In genomic region chr11:96789990-96790389, GRCm38 (mm10) we compare ENCODE assay signal across 8 mouse cellular contexts. TPM values are rescaled to one million over a fixed set of nuclear protein-coding genes. Genes with fewer than 3 reads are reported as not detected.
DNase-seq lines count a peak whose midpoint lies in the region; ATAC-seq and TF ChIP-seq lines count a peak whose summit lies in the region.

No protein-coding gene starts in this region.

- H3K4me2 ChIP-seq in kidney, embryonic 15.5 days: peak overlapping the region; percentile 79
- H3K4me2 ChIP-seq in hindbrain, embryonic 13.5 days: peak overlapping the region; percentile 94
- peak overlapping the region; percentile 83 for H3K4me2 ChIP-seq in midbrain, embryonic 15.5 days

- no peak for TF ChIP-seq POLR2A in bone marrow, adult 2 months (IDR thresholded peaks at IDR 0.05; ENCODE audit: borderline replicate concordance, control insufficient read depth, low read depth, low read length)

- peaks cover 41% of the 10 kb centered on the region for H3K4me1 ChIP-seq in kidney, embryonic 15.5 days
- no peaks in the 10 kb centered on the region for H3K4me1 ChIP-seq in bone marrow, adult 2 months (ENCODE audit: control insufficient read depth, insufficient read depth, low read length)
- H3K4me1 ChIP-seq in hindbrain, embryonic 13.5 days (replicated peaks): peaks cover 47% of the 10 kb centered on the region
- H3K4me1 ChIP-seq in midbrain, embryonic 15.5 days: peaks cover 43% of the 10 kb centered on the region

- DNase-seq in kidney, adult 9 months: no peak
- no peak for DNase-seq in left cerebral cortex, adult 11 months (ENCODE audit: low spot score)
- no peak for DNase-seq in layer of hippocampus, postnatal 10 days (ENCODE audit: low spot score in 2 of 2)
- DNase-seq in spleen, adult 18-20 months: no peak

- no peak for TF ChIP-seq CTCF in bone marrow, adult 2 months (IDR thresholded peaks at IDR 0.05; ENCODE audit: control insufficient read depth, insufficient read depth, low read length)

- no peaks in the 10 kb centered on the region for H3K27me3 ChIP-seq in kidney, embryonic 15.5 days
- no peaks in the 10 kb centered on the region for H3K27me3 ChIP-seq in hindbrain, embryonic 13.5 days
- H3K27me3 ChIP-seq in midbrain, embryonic 15.5 days (replicated peaks): no peaks in the 10 kb centered on the region

- peak overlapping the region; percentile 99 for H3K27ac ChIP-seq in kidney, embryonic 15.5 days
- H3K27ac ChIP-seq in bone marrow, adult 2 months (ENCODE audit: control insufficient read depth, insufficient read depth, low read depth, low read length, poor library complexity): no peak overlapping the region
- H3K27ac ChIP-seq in hindbrain, embryonic 13.5 days: no peak overlapping the region
- H3K27ac ChIP-seq in midbrain, embryonic 15.5 days: no peak overlapping the region

- H3K9ac ChIP-seq in kidney, embryonic 15.5 days: peak overlapping the region; percentile 94
- peak overlapping the region; percentile 91 for H3K9ac ChIP-seq in hindbrain, embryonic 13.5 days
- peak overlapping the region; percentile 91 for H3K9ac ChIP-seq in midbrain, embryonic 15.5 days

- peaks cover 14% of the 10 kb centered on the region for H3K36me3 ChIP-seq in kidney, embryonic 15.5 days
- H3K36me3 ChIP-seq in hindbrain, embryonic 13.5 days: no peaks in the 10 kb centered on the region
- no peaks in the 10 kb centered on the region for H3K36me3 ChIP-seq in midbrain, embryonic 15.5 days (replicated peaks)

- ATAC-seq in kidney, embryonic 15.5 days (replicated peaks; ENCODE audit: low FRiP score): no peak
- no peak for ATAC-seq in hindbrain, embryonic 13.5 days (ENCODE audit: low FRiP score)
- no peak for ATAC-seq in midbrain, embryonic 15.5 days (replicated peaks)

- peak overlapping the region; percentile 97 for H3K4me3 ChIP-seq in kidney, embryonic 15.5 days (replicated peaks)
- peak overlapping the region; percentile 94 for H3K4me3 ChIP-seq in bone marrow, adult 2 months (replicated peaks; ENCODE audit: control insufficient read depth, low read depth, low read length)
- H3K4me3 ChIP-seq in hindbrain, embryonic 13.5 days: peak overlapping the region; percentile 93
- H3K4me3 ChIP-seq in midbrain, embryonic 15.5 days: peak overlapping the region; percentile 98

- WGBS in kidney, embryonic 15.5 days: 5% methylated on average over 5 of the region's 5 CpGs
- 13% methylated on average over 5 of the region's 5 CpGs for WGBS in bone marrow, adult 2 months
- 8% methylated on average over 5 of the region's 5 CpGs for WGBS in hindbrain, embryonic 13.5 days
- WGBS in midbrain, embryonic 15.5 days: 5% methylated on average over 5 of the region's 5 CpGs

- H3K9me3 ChIP-seq in kidney, embryonic 15.5 days (replicated peaks): no peaks in the 10 kb centered on the region
- no peaks in the 10 kb centered on the region for H3K9me3 ChIP-seq in hindbrain, embryonic 13.5 days
- no peaks in the 10 kb centered on the region for H3K9me3 ChIP-seq in midbrain, embryonic 15.5 days

RNA-seq across cellular contexts. Expression of gene Cbx1, which starts 1.1 kb away (rescaled TPM):
- 136 and 154 TPM in 2 replicates for polyA plus RNA-seq in kidney, embryonic 15.5 days (2015; fragmentation: Nextera tagmentation; extraction: Ambion mirVana)
- 43.1 and 60.2 TPM in 2 replicates for polyA plus RNA-seq in bone marrow, adult 2 months (2011; ENCODE audit: insufficient read depth, insufficient read length, low replicate concordance, missing spikeins)
- 108 and 109 TPM in 2 replicates for polyA plus RNA-seq in hindbrain, embryonic 13.5 days (2015; fragmentation: Nextera tagmentation; extraction: Ambion mirVana)
- polyA plus RNA-seq in midbrain, embryonic 15.5 days (2015; fragmentation: Nextera tagmentation; extraction: Ambion mirVana): 70.6 and 76.7 TPM in 2 replicates
- 10 to 100 TPM; 56.3 to 61.8 TPM for total RNA-seq in layer of hippocampus, postnatal 10 days (2021)

RNA-seq across cellular contexts. Expression of gene Snx11, which starts 12.6 kb away (rescaled TPM):
- polyA plus RNA-seq in kidney, embryonic 15.5 days (2015; fragmentation: Nextera tagmentation; extraction: Ambion mirVana): 19.2 and 20.4 TPM in 2 replicates
- 27.5 and 37.0 TPM in 2 replicates for polyA plus RNA-seq in bone marrow, adult 2 months (2011; ENCODE audit: insufficient read depth, insufficient read length, low replicate concordance, missing spikeins)
- 69.0 and 71.8 TPM in 2 replicates for polyA plus RNA-seq in hindbrain, embryonic 13.5 days (2015; fragmentation: Nextera tagmentation; extraction: Ambion mirVana)
- 47.2 and 51.1 TPM in 2 replicates for polyA plus RNA-seq in midbrain, embryonic 15.5 days (2015; fragmentation: Nextera tagmentation; extraction: Ambion mirVana)
- 10 to 100 TPM; 43.1 to 49.0 TPM for total RNA-seq in layer of hippocampus, postnatal 10 days (2021)

RNA-seq across cellular contexts. Expression of gene Nfe2l1, which starts 39.8 kb away (rescaled TPM):
- polyA plus RNA-seq in kidney, embryonic 15.5 days (2015; fragmentation: Nextera tagmentation; extraction: Ambion mirVana): 78.5 and 82.1 TPM in 2 replicates
- 36.7 and 54.1 TPM in 2 replicates for polyA plus RNA-seq in bone marrow, adult 2 months (2011; ENCODE audit: insufficient read depth, insufficient read length, low replicate concordance, missing spikeins)
- 69.8 and 72.6 TPM in 2 replicates for polyA plus RNA-seq in hindbrain, embryonic 13.5 days (2015; fragmentation: Nextera tagmentation; extraction: Ambion mirVana)
- polyA plus RNA-seq in midbrain, embryonic 15.5 days (2015; fragmentation: Nextera tagmentation; extraction: Ambion mirVana): 80.9 and 81.2 TPM in 2 replicates
- total RNA-seq in layer of hippocampus, postnatal 10 days (2021): 100 to 1,000 TPM; 183 to 193 TPM

RNA-seq across cellular contexts. Expression of gene Copz2, which starts 59.7 kb away (rescaled TPM):
- polyA plus RNA-seq in kidney, embryonic 15.5 days (2015; fragmentation: Nextera tagmentation; extraction: Ambion mirVana): 117 and 121 TPM in 2 replicates
- 6.0 and 19.2 TPM in 2 replicates for polyA plus RNA-seq in bone marrow, adult 2 months (2011; ENCODE audit: insufficient read depth, insufficient read length, low replicate concordance, missing spikeins)
- 27.3 and 31.7 TPM in 2 replicates for polyA plus RNA-seq in hindbrain, embryonic 13.5 days (2015; fragmentation: Nextera tagmentation; extraction: Ambion mirVana)
- polyA plus RNA-seq in midbrain, embryonic 15.5 days (2015; fragmentation: Nextera tagmentation; extraction: Ambion mirVana): 19.9 and 20.5 TPM in 2 replicates
- 1 to 10 TPM; 4.2 to 5.6 TPM for total RNA-seq in layer of hippocampus, postnatal 10 days (2021)
